Mouse (Mus musculus): ENCODE measurements around the gene Usp15.

GRCm38 (mm10) chr10:123055205-123056000 lies 141.4 kb downstream of the Usp15 start:
- TF ChIP-seq CTCF (IDR thresholded peaks at IDR 0.05; ENCODE audit: extremely low read depth, insufficient read depth, low read length) (no peak), POLR2A (IDR thresholded peaks at IDR 0.05; ENCODE audit: extremely low read depth, insufficient read depth, low read length) (no peak)
